Mouse (Mus musculus) ES-E14 (cell line): Measurements from ENCODE around the gene Epha4. TPM values are rescaled to one million over a fixed set of nuclear protein-coding genes. Genes with fewer than 3 reads are reported as not detected.

Experiments used
- DNase-seq: peaks from one replicate; pipeline ENCODE4 v3.0.0-alpha.2; 2013; ENCODE audit warnings: low read depth, low spot score
- H3K27ac ChIP-seq: 2 replicates; pipeline ENCODE4 v1.5.1; 2012; ENCODE audit warnings: low read depth, mild to moderate bottlenecking, low read length, moderate library complexity, mixed read lengths; ENCODE audit not compliant: poor library complexity, insufficient read depth, severe bottlenecking
- H3K36me3 ChIP-seq: 2 replicates; pipeline ENCODE4 v1.6.1; 2012; ENCODE audit warnings: mild to moderate bottlenecking, low read length, moderate library complexity, mixed read lengths; ENCODE audit not compliant: control insufficient read depth, poor library complexity, insufficient read depth, severe bottlenecking
- H3K4me1 ChIP-seq, 2 experiments: fragments of 150-350 bp in 1 of 2; sonication (generic) in 1 of 2; 2 replicates each; pipeline ENCODE4 v1.6.1; 2012; ENCODE audit warnings: low read length in 2 of 2, mild to moderate bottlenecking in 1 of 2, mixed read lengths in 1 of 2; ENCODE audit not compliant: control insufficient read depth in 2 of 2, insufficient read depth in 2 of 2, poor library complexity in 1 of 2
- H3K4me3 ChIP-seq, 2 experiments: fragments of 150-350 bp in 1 of 2; sonication (generic) in 1 of 2; 2 replicates each; pipeline ENCODE4 v1.5.1; 2012; ENCODE audit warnings: low read length in 2 of 2, low read depth in 1 of 2, mild to moderate bottlenecking in 1 of 2, mixed read lengths in 1 of 2; ENCODE audit not compliant: insufficient read depth in 1 of 2, poor library complexity in 1 of 2, severe bottlenecking in 1 of 2
- H3K9ac ChIP-seq: 2 replicates; pipeline ENCODE4 v1.6.1; 2012; ENCODE audit warnings: low read depth, mild to moderate bottlenecking, low read length, mixed read lengths; ENCODE audit not compliant: poor library complexity, insufficient read depth, severe bottlenecking
- H3K9me3 ChIP-seq: fragments of 150-350 bp; sonication (generic); 2 replicates; pipeline ENCODE4 v1.6.1; 2012; ENCODE audit warnings: low read depth, mild to moderate bottlenecking, low read length; ENCODE audit not compliant: control insufficient read depth, insufficient read depth
- CHD2 ChIP-seq: IDR thresholded peaks from 2 replicates; pipeline ENCODE4 v1.6.1; 2014; ENCODE audit warnings: mild to moderate bottlenecking, low read depth, low read length, inconsistent platforms
- HCFC1 ChIP-seq: IDR thresholded peaks from 2 replicates; pipeline ENCODE4 v1.6.1; 2012; ENCODE audit warnings: low read length, inconsistent platforms, borderline replicate concordance; ENCODE audit not compliant: insufficient read depth
- MAFK ChIP-seq: IDR thresholded peaks from 2 replicates; pipeline ENCODE4 v1.6.1; 2014; ENCODE audit warnings: mild to moderate bottlenecking, low read depth, low read length, inconsistent platforms; ENCODE audit not compliant: insufficient read depth
- ZC3H11A ChIP-seq: IDR thresholded peaks from 2 replicates; pipeline ENCODE4 v1.6.1; 2012; ENCODE audit warnings: low read depth, mild to moderate bottlenecking, inconsistent platforms, low read length, borderline replicate concordance
- ZNF384 ChIP-seq: IDR thresholded peaks from 2 replicates; pipeline ENCODE4 v1.6.1; 2012; ENCODE audit warnings: low read depth, low read length, inconsistent platforms
- in situ Hi-C, 2 experiments: fragments of 600-800 bp; cut with MboI; formaldehyde crosslinking; loops; one replicate each; pipeline ENCODE4 v1.15.1; 2025; ENCODE audit warnings: low sequenced_read_pairs in 2 of 2, inconsistent platforms in 1 of 2; ENCODE audit not compliant: unreplicated experiment in 2 of 2
- total RNA-seq: library from RNA; depleted of rRNA; stranded (reverse); fragments of 300-350 nt; gene quantifications from 2 replicates; pipeline ENCODE4 v1.2.3, GENCODE M21; 2012

Gene Epha4
- total RNA-seq, 1 experiment = 99.7 TPM

DNA sequence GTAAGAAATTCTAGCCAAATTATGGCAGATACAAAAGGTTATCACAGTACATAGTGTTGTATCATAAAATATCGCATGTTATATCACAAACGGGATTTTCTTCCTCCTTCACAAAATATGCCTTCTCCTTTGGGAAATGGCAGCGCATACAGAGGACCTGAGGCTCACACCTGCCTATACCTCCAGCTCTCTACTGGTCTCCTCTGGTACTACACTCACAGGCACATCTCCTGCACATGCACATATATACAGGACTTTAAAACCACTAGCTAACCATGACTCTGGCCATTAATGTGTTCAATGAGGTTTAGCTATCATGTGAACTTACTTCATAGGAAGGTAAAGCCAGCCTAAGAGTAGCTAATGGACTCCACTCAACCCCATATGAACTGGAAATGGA, 81.7 kb downstream of the Epha4 start:
- Histone ChIP-seq H3K27ac (no peak overlapping the region), H3K4me3 (no peak overlapping the region), H3K4me1 (peaks cover 2 to 9% of the 10 kb centered on the region in 2 experiments; a peak in 2 of 4 replicates), H3K9ac (no peak overlapping the region), H3K36me3 (no peaks in the 10 kb centered on the region; the same call in 1 of the 2 replicates), H3K9me3 (no peaks in the 10 kb centered on the region)
- in situ Hi-C loops = no loop called here
- DNase-seq = no peak
- TF ChIP-seq CHD2 (no peak), ZC3H11A (no peak), MAFK (no peak), ZNF384 (no peak), HCFC1 (no peak)

DNA sequence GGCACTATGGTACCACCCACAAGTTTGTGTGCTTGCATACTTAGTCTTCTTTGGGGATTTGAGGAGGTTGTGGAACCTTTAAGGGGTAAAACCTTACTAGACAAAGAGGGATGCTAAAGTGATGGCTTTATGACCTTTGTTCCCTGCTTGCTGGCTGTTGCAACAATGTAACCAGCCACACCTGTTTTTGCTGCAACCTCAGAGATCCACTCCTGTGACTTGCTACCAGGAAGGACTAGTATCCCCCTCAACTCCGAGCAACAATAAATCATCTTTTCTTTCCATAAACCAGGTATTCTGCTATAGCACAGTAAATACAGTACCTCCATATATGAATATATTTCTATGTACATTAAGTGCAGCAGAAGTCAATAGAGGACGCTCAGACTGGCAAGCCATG, 82.4 kb downstream of the Epha4 start:
- Histone ChIP-seq H3K9ac (no peak overlapping the region), H3K36me3 (no peaks in the 10 kb centered on the region; the same call in 1 of the 2 replicates), H3K9me3 (no peaks in the 10 kb centered on the region), H3K4me3 (no peak overlapping the region), H3K4me1 (peaks cover 2 to 9% of the 10 kb centered on the region in 2 experiments; a peak in 2 of 4 replicates), H3K27ac (no peak overlapping the region)
- no peak for TF ChIP-seq ZC3H11A
- TF ChIP-seq ZNF384 = no peak
- TF ChIP-seq MAFK = no peak
- TF ChIP-seq HCFC1 = no peak
- TF ChIP-seq CHD2 = no peak
- DNase-seq = no peak
- in situ Hi-C loops = no loop called here

DNA sequence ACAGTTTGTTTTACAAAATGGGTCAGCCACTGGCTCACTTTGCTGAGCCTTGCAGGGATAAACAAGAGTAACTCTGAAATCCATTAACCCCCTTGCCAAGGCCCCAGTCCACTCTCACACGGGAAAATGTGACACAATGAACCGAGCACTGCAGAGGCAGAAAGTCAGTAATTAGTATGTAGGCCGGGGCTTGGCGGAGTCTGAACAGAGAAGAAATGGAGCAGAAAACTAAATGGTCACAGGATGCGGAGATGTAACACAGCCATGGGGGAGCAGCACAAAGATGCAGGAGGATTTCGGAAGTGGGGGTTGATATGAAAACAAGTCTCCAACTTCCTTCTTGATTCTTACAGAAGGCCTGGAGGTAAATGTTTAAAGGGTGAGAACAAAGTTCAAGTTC, 85.7 kb downstream of the Epha4 start:
- no peak overlapping the region for H3K4me3 ChIP-seq

DNA sequence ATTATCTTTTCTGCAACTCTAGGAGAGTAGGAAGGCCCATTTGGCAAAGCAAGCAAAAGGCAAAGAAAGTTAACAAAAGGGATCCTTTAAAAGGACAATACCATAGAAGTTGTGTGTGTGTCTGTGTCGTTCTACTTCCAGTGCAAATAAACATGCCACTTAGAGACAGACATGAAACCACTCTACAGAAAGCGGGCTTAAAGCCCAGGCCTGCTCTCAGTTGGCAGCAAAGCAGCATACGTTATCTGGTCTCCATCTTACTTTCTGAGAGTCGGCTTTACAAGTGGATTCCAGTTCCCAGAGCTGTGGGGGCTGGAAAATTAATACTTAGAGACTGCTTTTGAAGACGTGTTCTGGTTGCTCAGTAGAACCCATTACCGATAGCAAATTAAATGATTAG, 87.9 kb downstream of the Epha4 start:
- in situ Hi-C loops = no loop called here
- no peak for TF ChIP-seq MAFK
- no peak for TF ChIP-seq HCFC1
- no peak for TF ChIP-seq ZC3H11A
- no peak for TF ChIP-seq CHD2
- no peak for TF ChIP-seq ZNF384
- H3K36me3 ChIP-seq = peaks cover 4% of the 10 kb centered on the region

More for the DNA sequence above, 85.7 kb downstream of the Epha4 start:
- Histone ChIP-seq H3K36me3 (peaks cover 4% of the 10 kb centered on the region), H3K9me3 (no peaks in the 10 kb centered on the region), H3K4me1 (0 out of 4 replicates have a peak, but pooled peaks cover 0 to 2% of the 10 kb centered on the region in 2 experiments), H3K27ac (no peak overlapping the region), H3K9ac (no peak overlapping the region)
- TF ChIP-seq ZNF384 (no peak), HCFC1 (no peak), MAFK (no peak), CHD2 (no peak), ZC3H11A (no peak)
- in situ Hi-C loops = no loop called here
- no peak for DNase-seq

DNA sequence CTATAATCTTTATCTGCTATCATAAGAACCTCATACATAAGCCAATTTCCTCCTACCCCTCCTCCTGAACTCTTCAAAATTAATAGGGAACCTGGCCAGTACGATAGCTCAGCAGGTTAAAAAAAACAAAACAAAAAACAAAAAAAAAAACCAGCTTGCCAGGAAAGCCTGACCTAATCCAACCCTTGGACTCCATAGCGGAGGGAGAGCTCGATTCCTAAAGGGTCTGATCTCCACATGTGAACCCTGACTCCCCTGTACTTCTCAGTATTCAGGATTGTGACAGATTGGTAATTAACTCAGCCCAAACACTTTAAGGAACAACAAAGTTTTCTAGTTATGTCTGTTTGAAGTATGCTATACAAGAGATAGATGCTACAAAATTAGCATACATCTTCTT, 89.7 kb downstream of the Epha4 start:
- TF ChIP-seq ZC3H11A (no peak), MAFK (no peak), CHD2 (no peak), HCFC1 (no peak), ZNF384 (no peak)
- Histone ChIP-seq H3K9me3 (no peaks in the 10 kb centered on the region), H3K9ac (no peak overlapping the region), H3K36me3 (peaks cover 4% of the 10 kb centered on the region), H3K27ac (no peak overlapping the region), H3K4me3 (no peak overlapping the region), H3K4me1 (0 out of 4 replicates have a peak, but pooled peaks cover 0 to 2% of the 10 kb centered on the region in 2 experiments)
- no peak for DNase-seq
- in situ Hi-C loops = no loop called here

More for the DNA sequence above, 87.9 kb downstream of the Epha4 start:
- Histone ChIP-seq H3K4me3 (no peak overlapping the region), H3K27ac (no peak overlapping the region), H3K9ac (no peak overlapping the region), H3K9me3 (no peaks in the 10 kb centered on the region), H3K4me1 (0 out of 4 replicates have a peak, but pooled peaks cover 0 to 2% of the 10 kb centered on the region in 2 experiments)
- DNase-seq = no peak
